Mouse (Mus musculus) right cerebral cortex, postnatal 36 days (tissue): ENCODE results near the gene March9.

Source experiments
- DNase-seq, 2 experiments: peaks; one replicate each; pipeline ENCODE4 v3.0.0; 2022; ENCODE audit warnings: low spot score in 2 of 2, mixed read lengths in 1 of 2

The March9 gene

DNA sequence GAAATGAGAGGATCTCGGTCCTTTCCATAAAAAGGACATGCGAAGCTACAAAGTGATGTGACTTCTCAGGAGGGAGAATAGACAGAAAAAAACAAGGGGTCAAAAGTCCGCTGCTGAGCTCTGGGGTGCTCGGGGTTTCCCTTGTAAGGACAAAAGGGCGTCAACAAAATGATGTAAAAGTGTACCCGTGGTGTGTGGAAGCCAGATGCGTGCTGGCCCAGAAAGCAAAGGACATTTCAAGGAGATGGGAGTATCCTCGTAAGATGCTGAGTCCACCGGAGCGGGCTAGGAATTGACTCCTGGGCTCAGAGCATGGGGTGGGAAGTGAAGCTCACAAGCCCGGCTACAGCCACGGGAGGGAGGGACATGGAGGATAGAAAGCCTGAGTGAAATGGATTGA lies 22.3 kb downstream of the March9 start:
- no peak for DNase-seq

DNA sequence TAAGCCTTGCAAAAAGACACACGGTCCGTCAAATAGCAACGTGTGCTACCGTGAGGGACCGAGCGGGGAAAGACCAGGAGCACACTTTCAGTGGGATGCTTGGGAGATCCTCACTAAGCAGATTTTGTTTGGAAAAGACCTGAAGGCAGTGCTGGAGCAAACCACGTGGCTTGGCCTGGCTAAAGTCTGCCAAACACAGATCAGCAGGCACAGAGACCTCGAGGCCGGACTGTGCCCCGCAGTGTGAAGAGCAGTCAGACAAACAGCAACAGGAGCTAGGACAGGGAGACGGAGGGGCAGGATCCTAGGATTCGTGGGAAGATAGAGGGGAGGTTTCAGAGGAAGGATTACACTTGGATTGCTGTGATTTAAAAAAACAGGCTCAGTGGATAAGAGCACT lies 23.7 kb downstream of the March9 start:
- no peak for DNase-seq

DNA sequence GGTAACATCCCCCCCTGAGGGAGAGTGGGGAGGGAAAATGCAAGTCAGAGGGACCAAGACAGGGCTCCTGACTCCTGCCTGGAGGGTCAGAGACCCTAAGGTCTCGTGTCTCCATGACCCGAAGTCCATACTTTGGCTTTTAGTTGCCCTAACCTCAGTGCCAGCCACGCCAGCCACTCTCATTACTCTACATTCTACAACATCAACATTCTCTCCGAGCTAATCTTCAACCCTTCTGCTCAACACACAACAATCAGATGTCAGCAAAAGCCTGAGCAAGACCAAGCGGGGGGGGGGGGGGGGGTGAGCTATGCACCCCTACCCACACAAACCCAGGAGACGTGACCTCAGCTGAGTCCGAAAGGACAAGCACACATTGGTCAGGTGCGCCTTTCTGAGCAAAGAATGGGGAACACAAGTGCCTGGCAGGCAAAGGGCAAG lies 26.7 kb downstream of the March9 start:
- no peak for DNase-seq

DNA sequence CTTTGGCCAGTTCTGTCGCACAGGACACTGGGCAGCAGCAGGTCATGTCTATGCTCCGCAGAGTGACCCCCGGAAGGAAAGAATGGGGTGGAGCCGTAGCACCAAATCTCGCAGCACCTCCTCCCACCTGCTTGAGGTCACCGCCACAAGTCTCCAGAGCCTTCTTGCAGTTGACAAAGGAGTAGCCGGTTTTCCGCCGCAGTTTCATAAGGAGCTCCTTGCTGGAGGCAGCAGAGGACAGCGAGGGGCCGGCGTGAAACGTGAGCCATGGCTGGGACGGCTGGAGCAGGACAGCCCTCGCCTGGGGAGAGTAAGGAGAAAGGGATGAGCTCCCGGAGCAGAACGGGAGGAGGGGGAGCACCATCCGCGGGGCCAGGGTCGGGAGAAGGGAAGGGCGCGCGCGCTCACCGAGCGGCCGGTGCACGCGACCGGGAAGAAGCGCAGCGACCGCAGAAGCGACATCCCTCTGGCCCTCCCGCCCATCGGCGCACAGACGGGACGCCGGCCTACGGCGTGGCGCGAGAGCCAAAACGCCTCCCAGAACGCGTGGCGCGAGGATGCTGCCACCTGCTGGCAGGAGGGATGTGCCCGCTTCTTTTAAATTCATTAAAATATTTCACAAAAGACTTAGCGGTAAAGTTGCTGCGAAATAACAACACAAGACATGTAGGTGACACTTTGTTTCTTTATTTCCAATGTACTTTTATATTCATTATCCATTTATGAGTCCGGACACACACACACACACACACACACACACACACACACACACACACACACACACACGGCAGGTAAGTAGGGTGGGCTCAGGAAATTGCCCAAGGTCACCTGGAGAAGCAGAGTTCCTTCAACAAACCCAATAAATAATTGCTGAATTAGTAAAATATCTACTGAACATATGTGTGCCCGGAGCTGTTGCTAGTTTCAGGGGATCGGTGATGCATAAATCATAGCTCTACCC lies 29.4 kb downstream of the March9 start, which contains the start of gene Tsfm:
TSS of gene Tsfm (minus strand) at position 505 of the 961 bp plus-strand sequence.
- peak; percentile 74 to 82 for DNase-seq

DNA sequence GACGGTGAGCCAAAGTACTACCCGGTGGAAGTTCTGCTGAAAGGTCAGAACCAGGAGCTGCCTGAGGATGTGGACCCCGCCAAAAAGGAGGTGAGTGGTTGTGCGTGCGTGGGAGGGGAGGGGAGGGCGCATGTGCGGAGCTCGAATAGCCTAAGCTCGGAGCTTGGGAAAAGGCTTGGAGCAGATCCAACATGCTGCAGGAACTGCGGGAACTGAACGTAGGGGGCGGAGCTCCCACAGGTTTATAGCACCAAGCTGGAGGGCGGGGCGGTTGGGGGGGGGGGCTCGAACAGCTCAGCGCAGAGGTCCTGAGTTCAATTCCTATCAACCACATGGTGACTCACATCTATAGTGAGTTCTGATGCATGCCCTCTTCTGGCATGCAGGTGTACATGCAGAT lies 41.6 kb downstream of the March9 start:
- DNase-seq = no peak

DNA sequence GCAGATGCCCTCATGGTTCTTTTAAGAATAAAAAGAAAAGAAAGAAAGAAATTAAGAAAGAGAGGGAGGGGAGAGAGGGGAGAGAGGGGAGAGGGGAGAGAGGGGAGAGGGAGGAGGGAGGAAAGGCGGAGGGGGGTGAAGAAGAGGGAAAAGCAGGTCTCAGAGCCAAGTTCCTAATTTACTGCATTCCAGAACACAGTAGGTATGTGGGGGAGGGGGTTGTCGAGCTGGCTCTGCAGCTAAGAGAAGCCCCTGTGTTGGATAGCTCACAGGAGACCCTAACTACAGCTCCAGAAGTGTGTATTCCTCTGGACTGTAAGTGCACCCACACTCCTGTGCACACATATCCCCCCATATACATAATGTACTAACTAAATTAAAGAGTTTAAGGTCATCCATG lies 42.9 kb downstream of the March9 start:
- no peak for DNase-seq

DNA sequence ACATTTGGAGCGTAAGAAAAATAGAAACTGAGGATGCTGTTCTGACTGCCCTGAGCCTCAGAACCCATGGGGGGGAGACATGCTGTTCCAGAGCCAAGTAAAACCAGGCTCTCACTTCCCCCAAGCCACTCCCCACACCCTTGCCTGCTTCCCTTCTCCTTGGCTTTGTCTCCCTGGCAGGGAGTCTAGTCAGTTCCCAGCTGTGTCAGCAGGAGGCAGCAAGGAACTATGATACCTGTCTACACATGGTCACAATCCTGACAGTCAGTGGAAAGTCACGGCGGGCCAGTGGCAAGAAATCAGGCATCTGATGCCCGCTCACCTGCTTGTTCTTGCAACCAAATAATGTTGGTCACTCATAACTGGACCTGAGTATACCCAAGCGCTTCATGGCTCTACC lies 43.5 kb downstream of the March9 start:
- no peak for DNase-seq
